Mouse (Mus musculus) natural killer cell, adult 2 months (primary cell): ENCODE data around the gene Lif.
A peak's percentile ranks its signal among the peaks of the same experiment; 100 is the strongest.

ENCODE experiments used
- DNase-seq, 2 experiments: peaks; one replicate each; pipeline ENCODE4 v3.0.0; 2022; ENCODE audit warnings: low spot score in 2 of 2

The Lif gene

DNA sequence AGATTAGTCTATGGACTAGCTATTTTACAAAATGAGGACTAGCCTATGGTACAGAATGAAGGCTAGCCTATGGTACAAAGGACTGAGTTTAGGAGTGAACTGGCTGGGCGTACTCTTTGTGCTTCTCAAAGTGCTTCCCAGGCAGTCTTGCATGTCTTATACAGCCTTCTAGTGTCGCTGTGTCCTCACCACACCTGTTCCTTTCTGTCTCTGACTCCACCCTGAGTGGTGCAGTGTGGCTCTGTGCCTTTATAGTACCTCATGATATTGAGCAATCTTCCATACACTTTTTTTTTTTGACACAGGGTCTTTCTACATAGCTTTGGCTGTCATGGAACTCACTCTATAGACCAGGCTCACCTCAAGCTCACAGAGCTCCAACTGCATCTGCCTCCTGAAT lies 25.9 kb upstream of the Lif start:
- no peak for DNase-seq

DNA sequence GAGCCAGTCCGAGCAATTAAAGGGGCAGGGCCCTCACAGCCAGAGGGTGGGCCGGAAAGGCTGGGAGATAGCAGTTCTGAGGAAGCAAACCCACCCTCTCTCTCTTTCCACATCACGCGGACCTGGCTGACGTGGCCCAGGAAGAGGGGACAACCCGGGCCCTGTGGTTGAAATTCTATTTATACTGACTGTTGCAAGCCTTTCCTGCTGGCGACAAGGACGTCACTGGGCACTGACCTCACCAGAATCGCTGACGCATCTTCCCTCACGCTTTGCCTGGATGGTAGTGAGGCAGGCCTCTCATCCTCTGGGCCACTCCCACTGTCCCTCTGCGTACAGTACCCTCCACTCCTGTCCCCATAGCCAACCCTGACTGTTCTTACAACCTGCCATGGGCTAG lies 24.7 kb upstream of the Lif start:
- peak; percentile 44 to 60 for DNase-seq

DNA sequence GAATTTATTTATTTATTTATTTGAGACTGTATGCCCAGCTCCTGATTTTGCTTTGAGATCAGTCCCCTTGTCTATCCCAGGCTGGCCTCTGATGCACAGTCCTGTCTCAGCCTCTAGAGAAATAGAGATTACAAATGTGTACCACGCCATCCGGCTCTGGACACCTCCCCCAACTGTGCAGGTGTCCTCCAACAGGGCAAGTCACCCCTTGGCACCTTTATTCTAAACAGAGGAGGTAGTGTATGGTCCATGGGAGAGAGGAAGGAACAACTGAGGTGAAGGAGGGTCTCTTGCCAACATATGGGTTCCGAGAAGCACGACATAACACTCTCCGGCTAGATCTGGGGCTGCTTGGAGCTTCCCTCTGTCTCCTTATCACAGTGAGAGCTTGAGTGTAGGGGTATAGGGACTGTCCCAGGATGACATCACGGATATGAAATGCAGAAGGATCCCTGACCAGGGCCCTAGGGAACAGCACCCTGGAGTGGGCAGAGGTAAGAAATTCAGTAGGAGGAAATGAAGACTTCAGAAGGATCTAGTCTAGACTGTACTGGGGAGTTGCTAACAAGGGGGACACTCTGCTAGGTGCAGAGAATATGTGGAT lies 22.2 kb upstream of the Lif start:
- DNase-seq = no peak

DNA sequence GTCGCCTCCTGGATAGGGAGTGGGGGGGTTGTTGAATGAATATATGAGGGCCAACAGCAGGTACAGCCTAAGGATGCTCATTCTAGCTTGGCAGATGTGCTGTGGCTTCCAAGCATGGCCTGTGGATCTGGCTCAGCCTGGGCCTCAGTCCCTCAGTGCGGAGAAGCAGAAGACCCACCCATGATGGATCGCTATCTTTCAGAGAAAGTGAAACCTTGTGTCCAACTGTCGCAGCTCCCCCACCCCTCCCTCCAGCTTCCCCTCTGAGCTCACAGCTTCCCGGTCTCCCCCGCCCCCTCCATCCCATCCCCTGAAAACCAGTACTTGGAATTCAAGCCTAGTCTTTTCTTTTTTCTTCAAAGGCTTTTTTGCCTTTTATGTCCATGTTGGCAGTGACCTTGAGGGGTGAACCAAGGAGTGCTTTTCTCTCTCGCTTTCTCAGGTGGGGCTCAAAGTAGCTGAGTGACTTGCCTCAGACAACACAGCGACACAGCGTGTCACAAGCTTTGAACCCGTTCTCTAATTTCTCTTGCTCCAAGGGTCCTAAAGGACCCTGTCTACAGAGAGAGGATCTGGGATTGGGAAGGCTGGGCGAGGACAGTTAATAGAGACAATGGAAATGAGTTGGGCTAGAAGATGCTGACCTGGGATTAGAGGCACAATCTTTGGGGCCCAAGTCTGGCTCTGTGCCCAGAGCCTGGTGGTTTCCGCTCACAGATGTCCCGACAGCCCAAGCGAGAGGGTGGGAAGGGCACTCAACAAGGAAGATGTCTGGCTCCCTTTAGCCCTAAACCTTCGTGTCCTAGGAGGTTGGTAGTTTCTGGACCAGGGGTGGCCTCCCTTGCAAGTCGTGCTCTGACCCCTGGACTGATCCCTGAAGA lies 21.5 kb upstream of the Lif start, which contains the start of gene Osm:
Osm (plus strand) TSS at position 756 of the 881 bp plus-strand sequence.
- peak; percentile 56 to 67 for DNase-seq

DNA sequence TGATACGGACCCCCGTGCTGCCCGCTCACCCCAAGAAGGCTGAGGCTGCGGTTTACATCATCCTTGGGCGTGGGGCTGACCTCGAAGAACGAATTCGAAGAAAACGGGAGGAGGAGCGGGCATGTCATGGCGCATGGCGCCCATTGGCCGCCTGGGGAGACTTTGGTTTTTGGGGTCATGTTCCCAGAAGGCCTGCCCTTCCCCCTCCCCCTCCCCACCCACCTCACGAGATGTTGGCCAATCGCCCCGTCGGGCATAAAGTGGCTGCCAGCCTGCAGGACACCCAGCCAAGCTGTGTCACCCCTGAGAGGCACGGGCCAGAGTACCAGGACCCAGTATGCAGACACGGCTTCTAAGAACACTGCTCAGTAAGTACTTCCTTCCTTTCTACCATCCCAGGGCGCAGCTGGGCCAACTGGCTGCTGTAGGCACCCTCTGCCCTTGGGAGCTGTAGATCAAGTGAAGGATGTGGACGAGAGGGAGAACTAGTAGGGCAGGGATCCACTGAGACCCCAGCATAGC lies 20.8 kb upstream of the Lif start:
- peak in 1 of 2 experiments; percentile 44 for DNase-seq

DNA sequence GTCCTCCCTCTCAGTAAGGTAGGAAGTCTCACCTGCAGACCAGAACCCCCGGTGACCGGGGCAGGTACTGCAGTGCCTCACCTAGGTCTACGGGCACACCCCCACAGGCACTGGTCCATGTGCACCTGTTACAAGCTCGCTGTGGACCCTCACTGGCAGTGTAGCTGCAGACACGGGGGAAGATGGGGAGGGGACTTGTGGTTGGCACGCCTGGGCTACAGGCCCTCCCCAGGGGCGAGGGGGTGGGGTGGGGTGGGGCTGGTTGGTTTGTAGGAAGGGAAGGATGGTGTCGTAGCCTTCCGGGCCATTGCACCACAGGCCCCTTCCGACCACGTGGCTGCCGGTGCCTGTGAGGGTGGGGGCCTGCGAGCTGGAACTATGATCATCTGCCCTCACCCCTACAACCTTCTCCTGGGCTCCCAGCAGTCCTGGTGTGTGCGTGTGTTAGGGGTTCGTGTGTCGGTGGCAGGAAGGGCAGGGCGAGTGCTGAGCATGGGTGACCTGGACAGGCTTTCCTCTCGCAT lies 19.9 kb upstream of the Lif start:
- DNase-seq = peak in 1 of 2 experiments; percentile 57

DNA sequence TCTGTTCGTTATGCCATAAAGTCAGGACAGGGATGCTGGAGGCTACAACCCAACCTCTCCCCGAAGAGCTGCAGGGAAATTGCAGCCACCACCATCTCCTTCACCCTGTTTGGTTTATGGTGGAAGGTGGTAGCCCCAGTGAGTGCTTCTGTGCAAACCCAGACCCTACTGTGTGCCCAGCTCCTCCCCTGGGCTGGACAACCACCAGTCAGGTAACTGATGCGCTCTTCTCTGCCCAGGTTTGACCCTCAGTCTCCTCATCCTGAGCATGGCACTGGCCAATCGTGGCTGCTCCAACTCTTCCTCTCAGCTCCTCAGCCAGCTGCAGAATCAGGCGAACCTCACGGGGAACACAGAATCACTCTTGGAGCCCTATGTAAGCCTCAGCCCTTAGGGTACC lies 19.2 kb upstream of the Lif start:
- DNase-seq = no peak

DNA sequence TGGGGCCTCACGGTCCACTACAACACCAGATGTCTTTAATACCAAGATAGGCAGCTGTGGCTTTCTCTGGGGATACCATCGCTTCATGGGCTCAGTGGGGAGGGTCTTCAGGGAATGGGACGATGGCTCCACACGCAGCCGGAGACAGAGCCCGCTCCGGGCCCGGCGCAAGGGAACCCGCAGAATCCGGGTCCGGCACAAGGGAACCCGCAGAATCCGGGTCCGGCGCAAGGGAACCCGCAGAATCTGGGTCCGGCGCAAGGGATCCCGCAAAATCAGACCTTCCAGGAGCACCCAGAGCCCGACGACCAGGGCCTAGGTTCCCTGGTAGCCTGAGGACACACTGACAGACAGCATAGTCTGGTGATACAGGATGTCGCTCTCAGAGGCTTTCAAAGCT lies 17.7 kb upstream of the Lif start:
- no peak for DNase-seq

DNA sequence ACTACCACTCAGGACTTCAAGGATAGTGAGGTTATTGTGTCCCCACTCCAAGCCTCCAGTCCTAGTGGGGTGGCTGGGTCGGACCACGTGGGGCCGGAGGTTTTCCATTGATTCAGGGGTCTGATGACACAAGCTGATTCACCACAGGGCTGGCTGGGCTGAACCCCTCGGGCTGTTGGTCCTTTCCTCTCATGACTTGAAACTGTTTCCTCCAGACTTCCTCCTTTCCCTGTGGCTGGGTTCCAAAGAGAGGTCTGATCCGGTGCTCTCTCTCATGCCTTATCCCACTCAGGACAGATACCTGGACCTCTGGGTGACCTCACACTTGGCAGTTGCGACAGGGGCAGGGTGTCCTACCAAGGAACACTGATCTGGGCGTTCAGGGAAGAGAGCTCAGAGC lies 17.2 kb upstream of the Lif start:
- DNase-seq = no peak

DNA sequence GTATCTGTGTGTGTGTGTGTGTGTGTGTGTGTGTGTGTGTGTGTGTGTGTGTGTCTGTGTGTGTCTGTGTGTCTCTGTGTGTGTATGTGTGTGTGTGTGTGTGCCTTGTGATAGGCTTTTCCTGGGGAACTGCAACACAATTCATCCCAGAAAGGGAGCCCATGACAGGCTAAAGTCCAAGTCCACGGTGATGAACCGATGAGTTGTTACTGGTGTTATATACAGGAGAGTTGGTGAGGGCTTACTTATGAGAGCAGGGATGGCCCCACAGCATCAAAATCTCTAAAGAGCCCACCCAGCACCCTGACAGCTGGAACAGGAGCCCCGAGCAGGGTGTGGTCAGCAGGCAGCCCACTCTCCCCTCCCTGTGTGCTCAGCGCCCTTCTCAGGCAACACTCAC lies 16.2 kb upstream of the Lif start:
- no peak for DNase-seq

DNA sequence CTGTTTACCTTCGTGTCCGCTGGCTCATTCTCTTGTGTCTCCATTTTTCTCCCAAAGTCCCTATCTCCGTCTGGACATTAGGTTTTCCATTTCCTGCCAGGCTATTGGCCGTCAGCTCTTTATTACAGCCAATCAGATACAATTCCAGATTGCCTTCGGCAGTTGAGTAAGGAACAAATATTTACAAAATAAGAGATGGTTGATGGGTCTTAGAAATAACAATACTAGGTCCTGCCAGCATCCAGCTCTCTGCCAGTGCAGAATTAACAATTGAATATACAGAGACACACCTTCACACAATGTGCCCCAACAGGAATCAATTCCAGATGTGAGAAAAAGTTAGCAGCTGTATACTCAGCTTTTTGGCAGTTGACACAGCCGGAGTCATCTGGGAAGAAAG lies 11.2 kb upstream of the Lif start:
- DNase-seq = no peak

DNA sequence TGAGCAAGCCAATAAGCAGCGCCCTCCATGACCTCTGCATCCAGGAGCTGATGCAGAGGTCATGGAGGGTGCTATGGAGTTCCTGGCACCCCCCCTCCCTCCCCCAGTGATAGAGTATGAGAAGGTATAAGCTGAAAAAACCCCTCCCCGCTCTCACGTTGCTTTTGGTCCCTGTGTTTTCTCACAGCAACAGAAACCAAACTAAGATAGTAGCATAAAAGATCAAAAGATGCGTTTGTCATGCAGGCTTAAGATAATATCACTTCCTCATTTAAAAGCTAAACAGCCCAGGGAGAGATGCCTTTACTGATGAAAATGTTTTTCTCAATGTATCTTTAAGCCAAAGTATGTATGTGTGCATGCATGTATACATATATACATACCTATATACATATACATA lies 10.7 kb upstream of the Lif start:
- no peak for DNase-seq

DNA sequence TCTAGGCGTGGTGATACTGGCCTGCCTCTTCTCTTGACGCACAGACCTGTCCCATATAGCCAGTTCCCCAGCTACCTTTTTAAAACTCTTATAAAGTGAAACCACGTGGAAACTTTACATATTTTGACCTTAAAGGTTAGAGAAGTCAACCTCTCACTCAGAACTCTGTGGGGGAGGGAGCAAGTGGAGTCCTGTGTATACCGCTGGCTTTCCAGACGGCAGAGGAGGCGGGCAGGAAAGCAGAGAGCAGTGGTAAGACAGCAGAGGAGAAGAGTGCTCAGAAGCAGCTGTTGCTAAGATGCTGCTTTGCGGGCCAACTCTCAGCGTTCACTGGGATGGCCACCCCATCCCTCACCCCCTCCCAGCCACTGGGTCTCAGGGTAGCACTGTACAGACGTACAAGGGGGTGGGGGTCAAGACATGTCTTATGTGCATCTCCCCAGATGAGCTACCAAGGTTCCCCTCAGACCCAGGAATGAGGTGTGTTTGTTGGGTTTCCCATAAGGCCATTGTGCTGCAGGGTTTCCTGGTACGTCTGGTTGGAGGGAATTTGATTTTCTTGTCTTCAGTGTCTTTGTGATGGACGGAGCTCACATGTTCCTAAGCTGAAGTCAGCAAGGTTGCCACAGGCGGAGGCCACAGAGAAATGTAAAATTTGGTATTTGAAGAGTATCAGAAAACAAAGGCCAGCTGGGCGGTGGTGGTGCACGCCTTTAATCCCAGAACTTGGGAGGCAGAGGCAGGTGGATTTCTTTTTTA lies 10.0 kb upstream of the Lif start:
- no peak for DNase-seq

DNA sequence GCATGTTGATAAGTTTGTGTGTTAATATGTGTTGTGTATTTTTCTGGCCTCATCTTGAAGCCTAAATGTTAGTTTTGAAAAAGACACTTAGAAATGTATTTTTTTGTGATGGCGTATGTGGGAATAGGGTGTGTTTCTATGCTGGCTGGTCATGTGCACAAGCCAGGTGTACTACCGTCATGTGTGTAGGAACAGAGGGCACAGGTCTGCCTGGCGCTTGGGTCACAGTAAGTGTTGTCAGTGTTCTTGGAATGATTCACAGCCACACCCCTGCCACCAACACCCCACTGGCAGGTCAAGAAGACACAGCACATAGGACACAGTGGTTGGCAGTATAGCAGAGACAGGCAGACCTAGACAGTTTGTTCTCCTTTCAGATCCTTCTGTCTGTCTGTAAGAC lies 8.2 kb upstream of the Lif start:
- no peak for DNase-seq

DNA sequence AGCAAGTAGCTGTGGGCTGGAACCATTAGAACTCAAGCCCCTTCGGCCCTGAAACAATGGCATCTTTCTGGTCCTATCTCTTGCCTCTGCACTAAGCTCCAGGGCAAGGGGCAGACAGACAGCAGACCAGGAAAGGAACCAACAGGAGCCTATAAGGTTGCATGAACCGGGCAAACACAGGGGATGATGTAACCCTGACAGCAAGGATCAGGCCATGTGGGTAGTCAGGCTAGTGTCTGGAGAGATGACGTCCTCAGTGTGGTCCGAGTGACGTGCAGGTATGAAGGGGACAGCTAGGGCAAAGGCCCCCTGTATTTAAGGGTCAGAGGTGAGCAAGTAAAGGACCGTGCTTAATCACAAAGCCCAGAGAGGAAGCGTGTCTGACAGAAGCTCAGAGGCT lies 7.1 kb upstream of the Lif start:
- no peak for DNase-seq

DNA sequence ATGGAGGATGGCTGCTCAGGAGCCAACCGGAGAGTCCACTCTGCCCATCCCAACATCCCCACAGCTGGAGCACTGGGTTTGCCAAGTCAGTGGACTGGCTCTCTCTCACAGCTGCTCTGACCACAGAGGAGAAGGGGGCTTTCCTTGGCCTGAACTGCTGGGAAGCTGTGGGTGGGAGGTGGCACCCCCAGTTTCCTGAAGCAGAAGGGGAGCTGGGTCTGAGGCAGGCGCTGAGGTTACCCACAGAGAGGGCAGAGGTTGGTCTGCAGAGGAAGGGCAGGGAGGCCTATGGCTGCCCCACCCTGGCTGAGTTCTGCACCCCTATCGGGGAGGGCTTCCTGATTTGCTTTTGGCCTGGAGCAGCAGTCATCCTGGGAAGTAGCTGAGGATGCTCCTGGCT lies 6.0 kb upstream of the Lif start:
- DNase-seq = peak; percentile 50 to 77

DNA sequence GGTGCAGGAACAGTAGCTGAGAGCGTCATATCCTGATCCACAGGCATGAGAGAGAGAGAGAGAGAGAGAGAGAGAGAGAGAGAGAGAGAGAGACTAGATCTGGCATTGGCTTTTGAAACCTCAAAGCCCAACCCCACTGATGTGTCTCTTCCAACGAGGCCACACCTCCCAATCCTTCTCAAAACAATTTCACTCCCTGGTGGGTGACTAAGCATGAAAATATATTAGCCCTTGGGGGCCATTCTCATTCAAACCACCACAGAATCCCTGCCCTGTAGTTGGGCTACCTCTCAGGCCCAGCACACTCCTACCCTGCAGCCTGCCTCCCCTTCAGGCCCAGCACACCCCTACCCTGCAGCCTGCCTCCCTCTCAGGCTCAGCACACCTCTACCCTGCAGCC lies 4.5 kb upstream of the Lif start:
- DNase-seq = no peak

DNA sequence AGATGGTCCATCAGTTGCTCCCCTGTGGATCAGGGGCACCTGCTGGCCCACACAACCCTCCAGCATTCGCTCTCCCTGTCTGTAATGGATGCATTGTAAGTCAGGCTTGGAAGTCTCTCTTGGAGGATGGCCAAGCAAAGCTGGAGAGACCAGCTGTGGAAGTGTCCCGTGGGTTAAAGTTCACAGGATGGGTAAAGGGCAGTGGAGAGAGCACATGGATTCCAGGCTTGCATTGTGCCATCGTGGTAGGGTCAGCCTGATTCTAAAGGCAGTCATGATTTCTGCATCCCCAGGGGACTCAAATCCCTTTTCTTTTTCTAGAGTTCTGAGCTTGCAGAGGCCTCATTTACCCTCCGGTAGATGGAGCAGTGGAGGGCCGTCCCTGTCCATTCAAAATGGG lies 399 bp downstream of the Lif start:
- no peak for DNase-seq

DNA sequence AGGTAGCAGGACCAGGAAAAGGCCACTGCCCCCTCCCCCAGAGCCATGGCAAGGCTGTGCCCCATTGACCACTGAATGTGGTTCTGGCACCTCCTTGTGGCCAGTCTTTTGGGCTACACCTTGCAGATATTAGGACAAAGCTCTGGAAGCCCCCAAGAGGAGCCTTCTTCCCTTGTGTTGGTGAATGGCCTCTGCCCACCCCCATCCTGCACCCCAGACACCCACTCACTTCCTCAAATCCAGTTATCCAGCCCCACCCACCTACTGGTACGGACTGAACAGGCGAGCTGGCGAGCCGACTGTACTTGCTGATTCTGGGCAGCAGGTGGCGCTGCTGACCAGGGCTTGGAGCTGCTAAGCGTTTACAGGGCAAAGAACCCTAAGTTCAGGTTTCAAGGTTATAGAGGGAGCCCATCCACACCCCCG lies 1.3 kb downstream of the Lif start:
- DNase-seq = peak; percentile 78 to 86

DNA sequence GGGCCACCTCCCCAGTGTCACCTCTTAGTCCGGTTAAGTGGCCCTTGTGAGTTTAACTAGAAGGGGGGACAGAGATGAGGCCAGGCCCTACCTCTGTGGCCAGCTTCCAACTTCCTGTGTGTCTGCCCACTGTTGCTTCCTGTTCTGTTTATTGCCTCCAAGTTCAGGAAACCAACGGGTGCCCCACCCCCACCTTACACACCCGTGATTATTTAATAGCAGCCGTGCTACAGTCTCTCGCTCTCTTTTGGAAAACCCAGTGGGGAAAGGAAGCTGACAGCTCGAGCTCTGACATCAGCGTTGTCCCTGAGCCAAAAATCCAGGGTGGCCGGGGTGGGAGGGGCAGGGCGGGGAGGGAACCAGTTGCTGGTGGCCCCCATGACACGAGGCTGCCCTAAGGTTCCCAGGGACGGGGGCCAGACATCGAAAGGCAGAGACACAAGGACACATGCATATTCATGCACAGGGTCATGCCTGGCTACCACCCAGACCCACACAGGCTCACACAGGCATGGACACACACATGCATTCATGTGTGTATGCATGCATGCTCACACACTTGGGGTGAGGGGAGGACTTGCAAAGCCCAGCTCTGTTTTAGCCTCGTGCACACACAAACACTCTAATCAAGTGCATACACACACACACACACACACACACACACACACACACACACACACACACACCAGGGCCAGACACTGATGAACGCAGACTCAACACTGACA lies 3.3 kb downstream of the Lif start:
- DNase-seq = peak in 1 of 2 experiments; percentile 27

DNA sequence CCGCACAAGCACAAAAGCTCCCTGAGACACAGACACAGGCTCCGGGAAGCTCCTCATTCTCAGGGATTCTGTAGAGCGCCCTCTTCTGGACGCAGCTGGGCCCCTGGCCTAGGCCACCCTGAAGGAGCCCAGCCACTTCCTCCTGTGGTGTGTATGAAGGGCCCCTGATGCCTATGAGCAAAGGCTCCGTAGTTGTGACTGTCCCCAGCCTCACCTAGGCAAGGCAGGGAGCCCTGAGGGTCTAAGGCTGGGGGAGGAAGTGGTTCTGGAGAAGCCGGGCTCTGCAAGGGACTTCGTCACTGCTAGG lies 3.8 kb downstream of the Lif start:
- peak; percentile 57 to 68 for DNase-seq

DNA sequence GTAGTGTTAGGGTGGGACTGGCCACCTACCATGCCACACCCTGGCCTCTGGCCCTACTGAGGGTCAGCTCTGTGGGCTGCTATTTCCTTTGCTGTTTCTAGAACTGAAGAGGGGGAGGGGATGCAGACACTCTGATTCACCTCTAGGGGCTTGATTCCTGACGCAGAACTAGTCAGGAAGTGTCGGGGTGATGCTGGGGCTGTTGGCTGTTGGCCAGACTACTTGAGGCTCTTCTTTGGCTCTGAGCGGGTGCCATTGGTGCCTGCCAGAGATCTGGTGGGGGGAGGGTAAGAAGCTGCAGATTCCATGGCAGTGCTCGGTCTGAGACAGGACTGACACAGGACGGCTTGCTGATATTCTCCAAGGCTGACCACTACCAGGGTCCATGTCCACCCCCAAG lies 4.6 kb downstream of the Lif start:
- DNase-seq = peak; percentile 37 to 54
